Mouse (Mus musculus) cerebellum, adult 11-12 months (tissue): ENCODE measurements around the gene Mettl7a1.
"Not testable (repeated sequence)": the region's sequence is repeated elsewhere in the genome, so short reads cannot be mapped to it uniquely, and the experiment has no call there.

ENCODE experiments used
- DNase-seq: peaks from one replicate; pipeline ENCODE4 v3.0.0; 2022

Gene Mettl7a1

GRCm38 (mm10) chr15:100346761-100347160 lies 42.8 kb downstream of the Mettl7a1 start:
- DNase-seq, result no peak

DNA sequence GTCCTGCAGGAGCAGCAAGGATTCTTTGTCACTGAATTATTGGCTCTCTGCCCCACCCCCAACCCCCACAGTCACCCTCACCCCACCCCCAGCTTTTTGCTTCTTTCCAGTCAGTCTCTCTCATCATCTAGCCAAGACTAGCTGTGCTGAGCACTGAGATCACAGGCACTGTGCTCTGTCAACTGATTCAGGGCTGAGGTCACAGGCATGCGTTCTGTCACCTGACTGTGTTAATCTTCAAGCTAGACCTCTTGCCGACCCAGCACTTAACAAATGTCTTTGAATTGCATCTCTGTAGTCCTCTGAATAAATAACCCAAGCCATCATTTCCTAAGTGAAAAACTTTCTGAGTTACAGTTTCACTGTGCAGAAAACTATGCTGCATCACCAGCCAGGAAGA lies 45.6 kb downstream of the Mettl7a1 start:
- no peak for DNase-seq

GRCm38 (mm10) chr15:100351501-100352060 lies 47.6 kb downstream of the Mettl7a1 start:
- DNase-seq, result no peak

GRCm38 (mm10) chr15:100352711-100353250 lies 48.8 kb downstream of the Mettl7a1 start, which contains the start of the genes Methig1 and Mettl7a2:
Methig1 (plus strand) TSS chr15:100353149.
Mettl7a2 (plus strand) TSS chr15:100353200.
- no peak for DNase-seq

- DNase-seq, result not testable (repeated sequence)
Observed at GRCm38 (mm10) chr15:100353399-100353798, 49.5 kb downstream of the Mettl7a1 start.

- DNase-seq, result no peak
Observed at GRCm38 (mm10) chr15:100355876-100356275, 51.9 kb downstream of the Mettl7a1 start.

GRCm38 (mm10) chr15:100364242-100364641 lies 60.3 kb downstream of the Mettl7a1 start, which contains the start of gene Higd1c:
Higd1c (plus strand) TSS chr15:100364542.
- DNase-seq, result no peak

- not testable (repeated sequence) for DNase-seq
Observed at GRCm38 (mm10) chr15:100365967-100366366, 62.0 kb downstream of the Mettl7a1 start.

DNA sequence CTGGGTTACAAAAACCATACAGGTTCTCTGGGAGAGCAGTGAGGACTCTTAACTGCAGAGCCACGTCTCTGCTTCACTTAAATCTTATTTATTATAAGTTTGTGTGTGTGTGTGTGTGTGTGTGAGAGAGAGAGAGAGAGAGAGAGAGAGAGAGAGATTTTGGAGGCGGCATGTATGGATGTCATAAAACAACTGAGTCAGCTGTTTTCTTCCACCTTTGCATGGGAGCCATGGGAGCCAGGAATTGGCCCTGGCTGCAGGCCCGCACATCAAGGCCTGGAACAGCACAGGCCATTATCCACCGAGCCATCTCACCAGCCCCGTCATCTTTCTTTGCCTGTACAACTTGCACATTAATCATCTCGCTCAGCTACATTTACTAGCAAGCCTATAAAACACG lies 63.2 kb downstream of the Mettl7a1 start:
- DNase-seq, result no peak

DNA sequence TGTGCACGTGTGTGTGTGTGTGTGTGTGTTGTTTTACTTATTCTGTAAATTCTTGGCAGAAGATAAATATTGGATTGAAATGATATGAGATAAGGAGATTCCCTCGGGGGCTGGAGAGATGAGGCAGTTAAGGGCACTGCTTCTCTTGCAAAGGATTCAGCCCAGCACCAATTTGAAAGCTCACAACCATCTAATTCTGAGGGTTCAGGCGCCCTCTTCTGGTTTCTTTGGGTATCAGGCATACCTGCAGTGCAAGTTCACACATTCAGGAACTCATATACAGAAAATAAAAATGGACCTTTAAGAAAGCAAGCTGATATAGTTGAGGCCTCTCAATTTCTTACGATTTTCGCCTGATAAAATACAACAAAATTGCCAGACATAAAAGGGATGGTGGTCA lies 71.1 kb downstream of the Mettl7a1 start:
- DNase-seq, result peak; percentile 16

GRCm38 (mm10) chr15:100377847-100378505 lies 74.0 kb downstream of the Mettl7a1 start:
- not testable (repeated sequence) for DNase-seq
